Mouse (Mus musculus) adipocyte (in vitro differentiated cells): ENCODE measurements around the gene Pemt.

Source experiments
- DNase-seq: peaks from one replicate; pipeline ENCODE4 v3.0.0-alpha.2; 2016; ENCODE audit warnings: low spot score

The Pemt gene

DNA sequence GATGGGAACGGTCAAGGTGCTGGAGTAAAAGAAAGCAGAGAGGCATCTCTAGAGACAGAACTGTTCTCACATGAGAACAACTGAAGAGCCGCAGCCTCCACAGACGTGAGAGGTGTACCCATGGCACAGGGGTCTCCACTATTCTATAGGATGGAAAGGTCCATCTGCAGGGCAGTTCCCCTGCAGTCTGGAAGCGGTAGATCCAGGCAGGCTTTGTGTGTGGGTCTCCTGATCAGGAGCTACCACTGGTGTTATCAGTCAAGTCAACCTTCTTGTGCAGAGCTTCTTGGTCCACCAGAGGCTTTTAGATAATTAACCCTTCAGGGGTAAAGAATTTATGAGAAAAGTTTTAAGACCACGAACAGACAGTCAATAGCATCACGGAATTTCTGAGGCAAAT lies 10.2 kb upstream of the Pemt start:
- DNase-seq, result no peak

DNA sequence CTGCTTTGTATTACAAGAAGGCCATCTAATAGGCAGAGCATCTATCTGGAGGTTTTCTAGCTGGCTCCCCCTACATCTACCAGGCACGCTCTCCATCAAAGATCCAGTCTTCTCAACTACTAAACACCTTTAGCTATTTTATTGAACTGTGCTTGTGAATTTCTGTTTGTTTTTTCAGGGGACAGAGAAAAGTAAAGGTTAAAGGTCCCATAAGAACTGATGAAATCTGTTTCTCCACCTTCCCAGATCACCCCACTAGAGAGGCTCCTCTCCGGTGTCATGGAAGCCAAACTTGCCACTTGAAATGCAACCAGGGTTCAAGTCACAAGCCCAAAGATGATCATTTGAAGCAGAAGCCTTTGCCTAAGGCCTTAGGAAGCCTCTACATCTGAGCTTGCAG lies 2.6 kb upstream of the Pemt start:
- no peak for DNase-seq

DNA sequence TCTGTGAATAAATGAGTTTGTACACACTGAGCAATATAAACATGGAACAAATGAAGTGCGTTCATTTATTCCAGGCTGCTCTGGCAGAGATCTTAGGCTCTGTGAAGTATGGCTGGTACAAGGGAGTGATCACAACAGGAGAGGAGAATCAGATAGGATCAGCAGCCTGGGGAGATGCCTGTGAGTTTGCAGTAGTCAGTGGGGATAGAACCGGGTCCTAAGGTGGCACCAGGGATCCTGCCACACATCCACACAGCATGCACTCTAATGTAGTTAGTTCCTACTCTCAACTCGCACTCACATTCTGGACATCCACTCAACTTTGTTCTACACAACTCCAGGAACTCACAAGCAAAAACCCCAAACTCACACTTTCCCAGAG lies 622 bp downstream of the Pemt start:
- DNase-seq, result no peak

DNA sequence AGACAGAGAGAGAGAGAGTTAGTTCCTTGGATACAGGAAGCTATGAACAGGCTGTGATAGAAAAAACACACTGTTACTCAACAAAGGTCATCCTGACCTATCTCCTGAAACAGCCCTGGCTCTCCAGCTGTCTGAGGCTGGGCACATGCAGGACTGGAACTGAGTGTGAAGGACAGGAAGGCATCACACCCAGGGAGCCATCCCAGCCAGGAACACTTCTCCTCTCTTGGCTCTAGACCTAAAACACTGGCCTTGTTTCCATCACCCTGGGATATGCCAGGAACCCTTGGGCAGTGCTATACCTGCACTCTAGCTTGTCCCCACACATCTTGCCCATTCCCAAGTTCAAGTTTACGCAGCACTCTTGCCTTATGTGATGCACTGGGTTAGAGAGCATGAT lies 1.5 kb downstream of the Pemt start:
- no peak for DNase-seq

DNA sequence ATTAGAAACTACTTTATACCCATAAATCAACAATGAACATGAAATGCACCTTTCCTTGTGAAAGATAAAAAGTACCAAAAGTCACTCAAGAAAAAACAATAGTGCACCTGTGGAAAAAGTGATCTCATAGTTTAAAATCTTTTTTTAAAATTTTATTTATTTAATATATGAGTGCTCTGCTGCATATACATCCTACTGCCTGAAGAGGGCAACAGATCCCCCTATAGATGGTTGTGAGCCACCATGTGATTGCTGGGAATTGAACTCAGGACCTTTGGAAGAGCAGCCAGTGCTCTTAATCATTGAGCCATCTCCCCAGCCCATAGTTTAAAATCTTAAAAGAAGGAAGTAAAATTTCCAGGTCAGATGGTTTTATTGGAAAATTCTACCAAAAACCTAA lies 4.0 kb downstream of the Pemt start:
- DNase-seq, result no peak

DNA sequence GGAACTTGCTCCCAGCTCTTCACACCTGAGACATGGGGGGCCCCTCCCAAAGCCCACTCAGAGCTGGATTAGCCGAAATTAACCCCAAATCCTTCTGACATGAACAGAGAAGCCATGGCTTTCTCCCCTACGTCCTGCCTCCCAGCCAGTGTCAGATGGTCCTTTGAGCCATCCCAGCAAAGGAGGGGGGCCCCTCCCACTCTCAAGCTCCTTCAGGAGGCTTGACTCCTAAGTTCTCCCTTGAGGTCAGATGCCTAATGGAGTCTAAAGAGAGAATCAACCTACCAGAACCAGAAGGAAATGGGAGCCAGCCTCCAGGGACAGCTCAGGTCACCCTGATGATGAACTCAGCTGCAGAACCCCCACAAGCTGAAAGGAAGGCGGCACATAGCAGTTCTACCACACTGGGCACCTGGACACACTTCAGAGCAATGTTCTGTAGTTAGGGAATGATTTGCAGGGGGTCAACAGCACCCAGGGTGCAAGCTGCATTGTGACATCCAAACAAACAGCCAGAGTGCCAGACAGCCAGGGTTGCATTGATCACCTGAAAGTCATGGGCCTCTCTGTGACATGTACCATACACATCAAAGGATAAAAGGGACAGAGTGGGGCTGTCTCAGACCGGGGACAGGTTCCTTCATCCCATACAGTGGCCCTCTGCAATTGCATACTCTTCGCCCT lies 9.6 kb downstream of the Pemt start:
- no peak for DNase-seq

DNA sequence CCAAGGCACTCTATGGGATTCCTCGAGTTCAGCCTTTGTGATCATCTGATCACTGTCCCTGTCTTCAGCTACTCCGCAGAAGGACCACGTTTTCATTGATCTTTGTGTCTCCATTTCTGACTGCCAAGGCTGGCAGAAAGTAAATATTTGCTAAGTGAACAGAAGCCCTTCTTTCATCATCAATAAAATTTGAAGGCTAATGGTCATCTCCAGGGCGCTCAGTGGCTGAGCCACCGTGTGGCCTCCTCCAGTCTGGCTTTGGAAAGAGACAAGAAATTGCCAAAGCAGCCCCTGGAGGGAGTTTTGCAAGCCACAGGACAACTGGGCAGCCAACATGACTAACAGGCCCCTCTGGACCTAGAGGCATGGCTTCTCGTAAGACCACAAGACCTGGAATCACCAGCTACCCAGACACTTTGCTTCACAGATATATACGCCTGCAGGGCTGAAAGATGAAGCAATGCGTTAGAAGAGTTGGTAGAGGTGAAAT lies 11.3 kb downstream of the Pemt start:
- DNase-seq, result peak; percentile 81

DNA sequence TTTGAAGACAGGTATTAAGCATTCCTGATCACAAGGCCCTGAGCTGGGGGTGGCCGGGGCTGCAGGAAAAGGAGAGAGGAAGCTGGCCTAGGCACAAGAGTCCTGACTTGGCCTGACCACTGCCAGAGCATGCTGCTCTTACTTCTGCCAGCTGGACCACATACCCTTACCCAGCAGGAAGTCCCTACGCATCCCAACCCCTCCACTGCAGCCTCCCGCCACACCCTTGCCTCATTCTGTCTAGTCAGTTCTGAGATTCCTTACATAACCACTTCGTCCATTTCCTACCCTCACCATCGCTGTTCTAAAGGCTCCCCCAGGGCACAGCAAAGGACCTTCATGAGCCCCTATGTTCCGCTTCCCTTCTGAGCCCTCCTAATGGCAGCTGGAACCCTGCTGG lies 12.0 kb downstream of the Pemt start:
- no peak for DNase-seq

DNA sequence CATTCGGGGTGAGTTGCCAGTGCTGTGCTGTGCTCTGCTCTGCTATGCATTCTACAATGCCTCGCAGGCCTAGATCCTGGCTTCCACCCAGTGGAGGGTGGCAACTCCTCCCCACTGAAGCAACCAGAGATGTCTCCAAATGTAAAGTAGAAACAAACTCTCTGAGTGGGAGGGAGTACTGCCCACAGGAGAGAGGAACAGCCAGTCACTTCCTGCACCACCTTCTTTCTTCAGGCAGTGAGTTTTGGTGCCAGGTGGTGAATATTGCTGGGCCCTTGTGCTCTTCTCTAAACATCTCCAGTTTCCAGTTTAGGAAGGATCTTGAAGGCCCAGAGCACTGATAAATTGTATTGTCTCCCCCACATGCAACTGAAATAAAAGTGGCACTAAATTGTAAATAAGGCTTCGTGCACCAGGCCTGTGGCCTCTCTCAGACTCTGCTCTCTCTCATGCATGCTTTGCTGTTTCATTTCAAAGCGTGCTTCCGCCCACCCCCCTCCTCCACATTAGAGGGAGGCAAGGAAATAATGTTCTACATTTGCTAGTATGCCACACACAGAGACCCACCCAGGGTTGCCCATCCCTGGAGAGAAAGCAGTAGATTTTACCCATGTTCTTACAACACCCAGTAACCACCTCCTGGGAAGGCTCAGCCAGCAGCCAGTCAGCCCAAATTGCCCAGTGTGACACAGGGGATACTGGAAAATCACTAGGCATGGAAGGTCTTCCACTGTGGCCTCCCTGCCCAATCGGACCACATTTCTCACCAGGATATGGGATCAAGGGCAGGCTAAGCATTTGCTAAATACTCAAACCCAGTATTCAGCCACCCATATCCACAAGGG lies 13.5 kb downstream of the Pemt start:
- DNase-seq, result peak; percentile 69

DNA sequence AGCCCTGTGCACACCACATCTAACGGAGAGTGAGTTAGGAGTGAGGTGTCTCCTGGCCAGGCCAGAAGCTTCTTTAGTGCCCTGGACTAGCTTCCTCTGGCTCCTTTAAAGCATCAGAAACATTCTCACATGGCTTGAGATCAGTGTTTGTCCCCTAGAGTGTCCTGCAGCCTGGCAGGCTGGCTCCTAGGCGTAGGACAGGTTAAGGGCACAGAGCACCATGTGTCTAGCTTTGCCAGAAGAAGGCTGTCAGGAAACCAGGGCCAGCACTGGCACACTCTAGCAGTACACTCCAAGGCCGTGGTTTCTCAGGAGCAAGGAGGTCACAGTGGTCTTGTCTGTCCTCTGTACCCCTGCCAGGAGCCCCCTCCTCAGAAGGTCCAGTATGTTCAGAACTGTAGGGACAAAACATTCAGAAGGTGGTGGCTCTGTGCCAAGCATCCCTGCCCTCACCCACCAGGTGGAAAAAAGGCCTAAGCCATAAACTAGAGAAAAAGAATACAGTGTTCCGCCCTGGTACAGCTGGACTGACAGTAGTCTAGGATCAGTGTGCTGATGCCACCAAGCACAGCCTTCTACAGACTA lies 15.4 kb downstream of the Pemt start:
- no peak for DNase-seq

DNA sequence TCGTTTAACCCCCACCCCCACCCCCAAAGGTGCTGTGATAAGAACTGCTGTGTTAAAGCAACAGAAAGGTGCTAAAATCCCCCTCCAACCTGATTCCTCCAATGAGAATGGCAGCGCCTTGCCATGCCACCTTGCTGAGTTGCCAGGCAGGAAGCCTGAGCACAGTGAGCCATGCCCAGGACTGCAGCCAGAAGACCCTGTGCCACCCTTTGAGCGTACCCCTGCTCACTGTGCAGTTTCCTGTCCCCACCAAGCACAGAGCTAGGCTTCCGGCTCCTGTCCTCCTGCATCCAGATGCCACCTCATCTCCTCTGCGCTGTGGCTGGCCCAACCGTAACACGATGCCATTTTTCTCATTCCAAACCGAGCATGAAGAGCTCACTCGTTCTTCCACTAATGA lies 16.3 kb downstream of the Pemt start:
- DNase-seq, result no peak

DNA sequence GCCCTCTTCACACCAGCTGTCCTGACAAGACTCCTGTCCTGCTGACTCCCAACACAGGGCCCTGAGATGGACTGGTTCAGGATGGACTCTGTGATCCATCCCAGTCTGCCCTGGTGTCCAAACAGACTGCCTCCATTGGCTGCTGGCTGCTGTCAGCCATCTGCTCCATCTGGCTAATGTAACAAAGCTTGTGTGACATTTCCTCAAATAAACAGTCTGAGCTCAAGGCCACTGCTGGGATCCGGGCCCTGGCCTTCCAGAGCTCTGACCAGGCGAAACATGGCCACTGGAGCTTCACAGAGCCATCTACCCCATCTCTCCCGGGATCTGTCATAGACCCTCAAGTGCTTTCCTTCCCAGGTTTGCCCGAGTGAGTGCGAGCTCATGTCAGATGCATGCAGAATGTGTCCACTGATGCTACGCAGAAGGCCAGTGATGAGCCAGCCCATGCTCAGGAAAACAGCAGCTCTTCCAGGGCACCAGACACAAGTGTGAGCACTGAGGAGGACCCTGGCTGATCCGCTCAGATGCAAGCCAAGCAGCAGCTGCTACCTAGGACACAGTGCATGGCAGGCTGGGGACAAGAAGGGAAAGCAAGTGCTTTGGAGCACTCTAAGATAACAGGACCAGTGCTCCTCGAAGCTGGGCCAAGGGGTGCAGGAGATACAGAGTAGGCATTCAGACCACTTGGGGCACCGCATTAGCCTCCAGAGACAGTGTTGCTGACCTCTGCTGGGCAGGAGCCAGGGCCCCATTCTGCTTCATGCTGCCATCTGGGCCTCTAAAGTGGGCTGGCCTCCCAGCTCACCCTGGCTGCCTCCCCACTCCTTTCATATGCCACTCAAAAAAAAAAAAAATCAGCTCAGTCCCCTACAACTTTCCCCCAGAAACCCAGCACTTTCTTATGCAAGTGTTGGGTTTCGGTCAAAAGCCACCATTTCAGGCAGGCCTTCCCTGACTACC lies 18.1 kb downstream of the Pemt start:
- DNase-seq, result peak; percentile 79

DNA sequence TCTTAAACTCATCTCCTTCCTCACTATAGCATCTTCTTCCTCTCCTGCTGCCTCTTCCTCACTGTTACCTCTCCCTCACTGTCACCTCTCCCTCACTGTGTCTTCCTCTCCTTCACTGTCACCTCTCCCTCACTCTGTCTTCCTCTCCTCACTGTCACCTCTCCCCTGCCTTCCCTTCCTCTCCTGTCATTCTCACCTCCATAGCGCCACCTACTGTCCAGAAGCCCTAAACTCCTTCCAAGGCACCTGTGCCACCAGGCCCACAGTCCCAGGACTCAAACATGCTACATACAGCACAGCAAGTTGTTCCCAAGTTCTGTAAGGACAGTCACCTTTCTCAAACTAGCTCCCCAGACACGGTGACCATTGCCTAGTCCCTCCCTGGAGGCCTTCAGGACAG lies 19.0 kb downstream of the Pemt start:
- DNase-seq, result peak; percentile 89

DNA sequence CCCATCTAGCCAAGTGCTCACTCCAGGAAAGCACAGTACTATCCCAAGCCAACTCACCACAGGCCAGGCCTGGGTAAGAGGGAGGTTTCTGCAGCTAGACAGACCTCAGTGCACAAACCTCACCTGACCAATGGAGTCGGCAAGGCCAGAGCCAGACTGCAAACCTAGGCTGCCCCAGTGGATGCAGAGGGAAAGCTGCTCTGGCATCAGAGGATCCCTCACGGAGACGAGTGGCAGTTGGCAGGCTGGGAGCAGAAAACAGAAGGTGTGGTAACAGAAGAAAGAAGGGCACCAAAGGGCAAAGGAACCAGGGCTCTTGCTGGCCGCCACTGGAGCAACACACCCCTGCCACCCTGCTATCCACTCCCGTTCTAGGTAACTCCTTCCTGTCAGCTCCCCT lies 20.1 kb downstream of the Pemt start:
- no peak for DNase-seq

DNA sequence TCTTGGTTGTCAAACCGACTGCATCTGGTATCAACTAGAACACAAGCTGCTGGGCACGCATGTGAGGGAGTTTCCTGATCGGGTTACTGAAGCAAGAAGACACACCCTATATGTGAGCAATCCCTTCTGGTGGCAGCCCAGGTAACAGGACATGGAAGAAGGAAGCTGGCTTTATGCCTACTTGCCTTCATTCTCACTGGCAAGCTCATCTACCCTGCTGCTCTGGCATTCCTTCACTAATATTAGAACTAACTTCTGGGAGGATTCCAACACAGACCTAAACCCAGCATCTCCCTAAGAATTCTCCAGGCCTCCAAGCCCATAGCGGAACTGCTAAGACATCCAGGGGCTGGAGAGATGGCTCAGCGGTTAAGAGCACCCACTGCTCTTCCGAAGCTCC lies 25.1 kb downstream of the Pemt start:
- DNase-seq, result no peak

DNA sequence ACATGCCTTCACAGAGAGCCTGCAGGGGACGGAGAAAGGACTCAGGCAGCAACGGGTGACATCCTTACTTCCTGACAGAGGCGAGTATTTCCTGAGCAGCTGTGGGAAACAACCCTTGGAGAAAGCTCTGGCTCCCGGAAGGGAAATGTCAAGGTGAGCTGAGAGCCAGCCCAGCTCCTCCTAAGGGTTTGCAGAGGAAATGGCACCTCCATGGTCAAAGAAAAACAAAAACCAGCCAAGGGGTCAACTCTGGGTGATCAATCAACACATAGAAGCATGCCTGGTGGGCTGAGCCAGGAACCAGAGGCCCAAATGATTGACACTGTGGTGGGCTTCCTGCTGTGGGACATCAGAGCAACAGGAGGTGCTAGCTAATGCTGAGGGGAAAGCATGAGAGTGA lies 29.6 kb downstream of the Pemt start:
- no peak for DNase-seq

DNA sequence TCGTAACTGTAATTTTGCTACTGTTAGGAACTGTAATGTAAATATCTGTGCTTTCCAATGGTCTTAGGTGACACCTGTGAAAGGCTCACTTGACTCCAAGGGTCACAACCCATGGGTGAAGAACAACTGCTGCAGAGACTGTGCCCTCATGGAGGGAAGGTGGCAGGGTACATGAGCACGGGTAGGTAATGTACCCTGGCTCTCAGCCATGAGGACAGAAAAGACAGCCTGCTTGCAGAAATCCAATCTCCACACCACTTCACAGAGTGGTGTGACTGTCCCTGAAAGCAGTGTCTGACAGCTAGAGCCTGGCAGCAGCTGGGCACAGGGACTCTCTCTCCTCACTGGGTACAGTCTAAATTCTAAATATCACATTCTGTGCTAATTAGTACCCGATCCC lies 34.8 kb downstream of the Pemt start:
- no peak for DNase-seq

DNA sequence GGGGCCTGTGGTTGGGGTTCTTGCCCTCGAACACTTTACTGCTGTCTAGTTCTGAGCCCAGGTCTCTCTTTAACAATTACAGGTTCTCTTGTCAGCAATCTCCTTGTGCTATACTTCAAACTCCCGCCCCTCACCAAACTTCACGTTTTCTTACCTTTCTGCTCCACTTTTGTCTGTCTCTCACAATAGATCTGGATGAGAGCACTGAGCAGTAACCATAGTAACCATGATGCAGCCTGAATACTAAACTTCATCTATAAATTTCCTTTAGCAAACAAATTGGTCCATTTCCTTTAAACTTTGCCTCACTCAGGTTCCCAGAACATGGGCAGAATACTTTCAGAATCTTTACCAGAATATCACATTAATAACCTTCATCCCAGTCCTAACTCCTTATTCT lies 36.8 kb downstream of the Pemt start:
- DNase-seq, result no peak

DNA sequence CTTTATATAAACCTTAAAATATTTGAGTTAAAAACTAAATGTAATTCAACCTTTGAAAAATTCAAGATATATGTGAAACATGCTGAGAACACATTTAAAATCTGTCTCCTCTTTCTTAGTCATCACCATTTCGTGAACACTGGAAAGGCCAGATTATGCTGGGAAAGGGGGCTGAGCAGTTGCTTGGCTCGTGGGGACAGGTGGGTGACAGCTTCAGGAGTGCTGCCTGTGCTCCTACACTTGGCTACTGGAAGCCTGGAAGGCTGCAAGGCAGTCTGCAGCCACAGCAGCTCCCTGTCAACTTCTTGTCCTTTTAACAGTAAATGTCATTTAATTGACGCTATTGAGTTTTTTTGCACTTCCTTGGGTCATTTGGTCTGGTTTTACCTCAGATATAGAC lies 40.4 kb downstream of the Pemt start:
- no peak for DNase-seq

DNA sequence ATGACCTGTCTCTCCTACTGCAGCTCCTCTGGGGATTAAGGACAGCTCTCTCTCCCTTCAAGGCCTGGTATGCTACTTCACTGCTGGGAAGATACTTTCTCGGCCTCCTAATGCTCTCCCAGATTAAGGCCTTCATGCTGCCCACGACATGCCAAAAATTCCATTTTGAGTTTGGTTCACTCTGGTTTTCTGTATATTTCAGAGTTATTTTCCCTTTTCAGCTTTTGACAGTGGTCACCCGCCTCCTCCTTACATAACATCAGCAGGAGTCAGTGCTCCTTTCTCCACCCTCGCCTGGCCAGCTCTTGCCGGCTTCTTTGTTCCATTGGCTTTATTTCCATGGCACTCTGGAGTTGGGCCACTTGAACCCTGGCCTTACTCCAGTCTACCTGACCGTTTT lies 41.6 kb downstream of the Pemt start:
- DNase-seq, result no peak

DNA sequence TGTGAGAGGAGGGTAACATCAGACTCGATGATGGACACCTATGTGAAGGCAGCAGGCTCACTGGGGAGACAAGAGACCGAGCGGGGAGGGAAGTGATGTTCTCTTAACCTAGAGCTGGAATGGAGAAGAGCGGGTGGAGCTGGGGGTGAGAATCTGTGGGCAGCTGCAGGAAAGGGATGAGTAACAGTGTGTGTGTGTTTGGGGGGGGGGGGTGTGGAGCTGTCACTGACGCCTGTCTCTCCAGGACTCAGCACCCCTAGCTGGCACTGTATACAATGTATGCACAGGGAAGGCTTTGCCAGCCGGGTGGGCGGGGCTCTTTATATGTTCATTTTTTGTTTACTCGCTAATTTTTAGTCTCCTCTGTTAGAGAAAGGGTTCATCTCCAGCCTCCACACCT lies 42.5 kb downstream of the Pemt start:
- DNase-seq, result no peak
